Mouse (Mus musculus) right cerebral cortex, postnatal 36 days (tissue): ENCODE data around the gene Igfbpl1.

ENCODE experiments used
- DNase-seq, 2 experiments: peaks; one replicate each; pipeline ENCODE4 v3.0.0; 2022; ENCODE audit warnings: low spot score in 2 of 2, mixed read lengths in 1 of 2

The Igfbpl1 gene

GRCm38 (mm10) chr4:45822781-45823575, 3.7 kb downstream of the Igfbpl1 start:
- no peak for DNase-seq

- no peak for DNase-seq
These were observed 4.7 kb downstream of the Igfbpl1 start for GRCm38 (mm10) chr4:45821995-45822394.

GRCm38 (mm10) chr4:45820074-45820830, 6.5 kb downstream of the Igfbpl1 start:
- peak in 1 of 2 experiments; percentile 45 for DNase-seq

GRCm38 (mm10) chr4:45819208-45819931, 7.4 kb downstream of the Igfbpl1 start:
- peak in 1 of 2 experiments; percentile 46 for DNase-seq

- no peak for DNase-seq
These were observed 7.9 kb downstream of the Igfbpl1 start for GRCm38 (mm10) chr4:45818814-45819207.

- DNase-seq, result no peak
These were observed 11.2 kb downstream of the Igfbpl1 start for GRCm38 (mm10) chr4:45815542-45815941.

GRCm38 (mm10) chr4:45811250-45811649, 15.5 kb downstream of the Igfbpl1 start:
- DNase-seq, result no peak

- no peak for DNase-seq
These were observed 18.7 kb downstream of the Igfbpl1 start for GRCm38 (mm10) chr4:45808034-45808433.

GRCm38 (mm10) chr4:45802900-45803299, 23.8 kb downstream of the Igfbpl1 start:
- no peak for DNase-seq

- no peak for DNase-seq
These were observed 26.7 kb downstream of the Igfbpl1 start for GRCm38 (mm10) chr4:45799956-45800537.

- DNase-seq, result peak; percentile 52 to 61
These were observed 27.8 kb downstream of the Igfbpl1 start, which contains the start of gene Aldh1b1 for GRCm38 (mm10) chr4:45798964-45799363. Aldh1b1 (plus strand) TSS chr4:45799022.

- no peak for DNase-seq
These were observed 30.0 kb downstream of the Igfbpl1 start for GRCm38 (mm10) chr4:45796760-45797159.

GRCm38 (mm10) chr4:45795191-45795811, 31.4 kb downstream of the Igfbpl1 start:
- DNase-seq, result no peak

- no peak for DNase-seq
These were observed 36.7 kb downstream of the Igfbpl1 start for GRCm38 (mm10) chr4:45790018-45790417.

GRCm38 (mm10) chr4:45789263-45789958, 37.3 kb downstream of the Igfbpl1 start:
- peak; percentile 70 to 73 for DNase-seq

- no peak for DNase-seq
These were observed 38.2 kb downstream of the Igfbpl1 start for GRCm38 (mm10) chr4:45788446-45789081.

GRCm38 (mm10) chr4:45786674-45787073, 40.0 kb downstream of the Igfbpl1 start:
- no peak for DNase-seq

- DNase-seq, result no peak
These were observed 40.8 kb downstream of the Igfbpl1 start for GRCm38 (mm10) chr4:45785959-45786358.

GRCm38 (mm10) chr4:45783671-45784070, 43.1 kb downstream of the Igfbpl1 start:
- no peak for DNase-seq

GRCm38 (mm10) chr4:45771619-45772018, 55.1 kb downstream of the Igfbpl1 start:
- DNase-seq, result peak; percentile 14 to 24
